Mouse (Mus musculus) ES-Bruce4 (cell line): ENCODE results near the gene Kif26b. TPM values are rescaled to one million over a fixed set of nuclear protein-coding genes. Genes with fewer than 3 reads are reported as not detected.

Source experiments
- H3K27ac ChIP-seq: 2 replicates; pipeline ENCODE4 v1.5.1; 2012; ENCODE audit warnings: low read length, inconsistent platforms; ENCODE audit not compliant: insufficient read depth
- H3K27me3 ChIP-seq: 2 replicates; pipeline ENCODE4 v1.6.1; 2012; ENCODE audit warnings: mild to moderate bottlenecking, low read length, inconsistent platforms; ENCODE audit not compliant: control insufficient read depth, poor library complexity, insufficient read depth, severe bottlenecking
- H3K36me3 ChIP-seq: 2 replicates; pipeline ENCODE4 v1.6.1; 2012; ENCODE audit warnings: inconsistent platforms, mild to moderate bottlenecking, low read length, moderate library complexity; ENCODE audit not compliant: control insufficient read depth, poor library complexity, insufficient read depth, severe bottlenecking
- H3K4me1 ChIP-seq: one replicate; pipeline ENCODE4 v1.8.1; 2011; ENCODE audit warnings: low read length; ENCODE audit not compliant: control insufficient read depth, insufficient read depth
- H3K4me3 ChIP-seq: 2 replicates; pipeline ENCODE4 v1.5.1; 2011; ENCODE audit warnings: low read depth, mild to moderate bottlenecking, low read length
- H3K9ac ChIP-seq: 2 replicates; pipeline ENCODE4 v1.6.1; 2012; ENCODE audit warnings: low read depth, mild to moderate bottlenecking, inconsistent platforms; ENCODE audit not compliant: poor library complexity, severe bottlenecking
- H3K9me3 ChIP-seq: replicated peaks from 2 replicates; pipeline ENCODE4 v1.6.1; 2012; ENCODE audit warnings: mild to moderate bottlenecking, low read length, inconsistent platforms; ENCODE audit not compliant: control insufficient read depth, poor library complexity, insufficient read depth, severe bottlenecking
- CTCF ChIP-seq: IDR thresholded peaks from one replicate; pipeline ENCODE4 v1.8.1; 2011; ENCODE audit warnings: low read depth, low read length
- EP300 ChIP-seq: IDR thresholded peaks from 2 replicates; pipeline ENCODE4 v1.6.1; 2011; ENCODE audit warnings: low read depth, low read length; ENCODE audit not compliant: insufficient read depth
- POLR2A ChIP-seq: IDR thresholded peaks from one replicate; pipeline ENCODE4 v1.8.1; 2011; ENCODE audit warnings: low read length; ENCODE audit not compliant: insufficient read depth
- polyA plus RNA-seq: library from polyadenylated mRNA; stranded (reverse); fragments of >200 nt; gene quantifications from 2 replicates; pipeline ENCODE4 v1.2.4, GENCODE M21; 2011; ENCODE audit warnings: low read depth; ENCODE audit not compliant: missing spikeins, insufficient read depth, insufficient read length

Kif26b gene
- polyA plus RNA-seq, 1 experiment: 0.31 TPM

DNA sequence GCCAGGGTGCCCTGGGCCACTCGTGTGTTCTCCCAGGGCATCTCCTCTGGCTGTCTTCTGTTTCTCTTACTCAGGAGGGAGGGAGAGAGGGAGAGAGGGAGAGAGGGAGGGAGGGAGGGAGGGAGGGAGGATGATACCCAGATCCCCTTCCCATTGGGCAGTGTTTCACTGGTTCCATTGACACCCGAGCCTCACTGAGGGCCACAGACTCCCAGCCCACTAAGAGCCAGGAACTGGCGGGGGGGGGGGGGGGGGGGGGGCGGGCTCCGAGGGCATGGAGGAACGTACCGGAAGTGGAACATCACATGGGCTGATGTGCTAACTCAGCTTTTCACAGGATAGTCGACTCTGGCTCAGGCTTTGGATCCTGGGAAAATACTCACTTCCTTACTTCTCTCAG lies 15.0 kb upstream of the Kif26b start:
- H3K27ac ChIP-seq: no peak overlapping the region
- no peak for TF ChIP-seq CTCF
- no peak for TF ChIP-seq POLR2A
- no peak for TF ChIP-seq EP300

DNA sequence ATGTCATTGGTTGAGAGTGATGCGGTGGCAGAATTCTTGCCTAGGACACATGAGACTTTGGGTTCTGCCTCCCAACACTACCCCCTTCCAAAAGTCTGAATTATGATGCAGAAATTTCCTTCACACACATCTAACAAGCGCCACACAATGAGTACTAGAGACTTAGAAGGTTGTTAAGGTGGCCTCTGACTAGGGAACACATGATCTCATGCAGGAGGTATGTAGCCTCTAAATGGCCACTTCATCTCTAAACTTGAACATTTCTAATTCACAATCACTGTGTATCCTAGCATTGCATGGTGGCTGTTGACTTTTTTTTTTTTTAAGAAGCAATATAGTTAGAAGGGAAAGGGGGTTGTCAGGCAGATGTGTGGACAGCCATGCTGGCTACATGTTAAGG lies 13.1 kb upstream of the Kif26b start:
- TF ChIP-seq EP300 (no peak), CTCF (no peak), POLR2A (no peak)
- Histone ChIP-seq H3K27me3 (no peaks in the 10 kb centered on the region), H3K36me3 (no peaks in the 10 kb centered on the region), H3K4me1 (no peaks in the 10 kb centered on the region), H3K27ac (no peak overlapping the region), H3K9ac (no peak overlapping the region), H3K4me3 (no peak overlapping the region), H3K9me3 (no peaks in the 10 kb centered on the region)

More for the DNA sequence above, 15.0 kb upstream of the Kif26b start:
- Histone ChIP-seq H3K4me1 (no peaks in the 10 kb centered on the region), H3K9ac (no peak overlapping the region), H3K27me3 (no peaks in the 10 kb centered on the region), H3K36me3 (no peaks in the 10 kb centered on the region), H3K4me3 (no peak overlapping the region), H3K9me3 (no peaks in the 10 kb centered on the region)

DNA sequence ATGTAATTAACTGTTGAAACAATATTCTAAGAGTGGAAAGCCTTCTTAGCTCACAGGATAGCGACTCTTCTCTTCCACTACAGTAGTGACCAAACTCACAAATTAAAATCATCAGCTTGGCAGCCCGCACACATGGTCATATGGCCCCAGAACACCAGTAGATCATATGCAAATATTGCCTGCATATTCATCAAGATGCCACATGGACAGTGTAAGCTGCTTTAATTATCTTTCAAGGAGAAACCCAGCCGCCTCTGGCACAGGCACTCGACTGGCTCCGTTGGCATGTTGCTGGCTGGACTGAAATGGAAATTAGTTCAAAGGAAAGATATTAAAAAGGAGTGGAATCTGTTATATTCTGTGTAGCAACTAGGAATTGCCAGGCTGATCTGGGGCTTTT lies 6.5 kb upstream of the Kif26b start:
- Histone ChIP-seq H3K9ac (no peak overlapping the region), H3K9me3 (no peaks in the 10 kb centered on the region), H3K4me3 (no peak overlapping the region), H3K36me3 (no peaks in the 10 kb centered on the region), H3K4me1 (no peaks in the 10 kb centered on the region), H3K27me3 (no peaks in the 10 kb centered on the region), H3K27ac (no peak overlapping the region)
- TF ChIP-seq POLR2A (no peak), EP300 (no peak), CTCF (no peak)

DNA sequence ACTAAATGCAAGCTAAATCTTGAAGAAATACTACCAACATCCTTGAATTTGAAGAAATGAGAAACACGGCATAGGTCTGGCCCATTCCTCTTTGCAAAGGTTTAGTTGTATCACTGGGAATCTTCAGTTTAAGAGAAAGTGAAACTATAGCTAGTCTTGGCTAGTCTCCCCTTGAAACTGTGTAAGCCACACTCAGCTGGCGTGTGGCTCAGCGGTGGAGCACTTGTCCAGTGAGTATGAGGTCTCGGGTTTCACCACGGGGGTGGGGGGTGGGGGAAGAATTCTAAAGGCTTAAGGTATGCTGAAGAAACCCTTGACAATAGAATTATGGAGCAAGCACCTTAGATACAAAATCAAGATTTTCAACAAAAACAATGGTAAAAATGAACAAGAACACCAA lies 5.8 kb upstream of the Kif26b start:
- H3K9me3 ChIP-seq: no peaks in the 10 kb centered on the region
- H3K27me3 ChIP-seq: 0 out of 2 replicates have a peak, but pooled peaks cover under 1% of the 10 kb centered on the region
- TF ChIP-seq POLR2A (no peak), EP300 (no peak), CTCF (no peak)
- no peaks in the 10 kb centered on the region for H3K4me1 ChIP-seq
- no peak overlapping the region for H3K9ac ChIP-seq
- H3K36me3 ChIP-seq: no peaks in the 10 kb centered on the region
- no peak overlapping the region for H3K27ac ChIP-seq
- H3K4me3 ChIP-seq: no peak overlapping the region

DNA sequence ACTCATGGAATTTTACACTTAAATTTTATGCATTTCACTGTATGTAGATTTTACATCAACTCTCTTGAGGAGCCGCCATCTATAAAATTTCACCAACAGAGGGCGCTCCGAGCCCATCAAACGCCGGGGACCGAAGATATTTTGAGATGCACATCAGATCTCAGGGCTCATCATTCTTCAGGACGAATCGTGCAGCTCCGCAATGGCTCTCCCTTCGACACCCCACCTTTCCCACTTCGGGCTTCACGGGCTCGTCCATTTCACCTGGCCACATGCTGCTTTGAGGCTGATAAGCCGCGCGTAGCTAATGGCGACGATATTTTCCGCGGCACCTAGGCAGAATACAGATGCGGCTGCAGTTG lies 1.8 kb upstream of the Kif26b start:
- no peak overlapping the region for H3K9ac ChIP-seq
- TF ChIP-seq EP300: no peak
- peak; percentile 62 for TF ChIP-seq CTCF
- H3K27me3 ChIP-seq: peaks cover 15% of the 10 kb centered on the region
- peak overlapping the region; percentile 71 for H3K4me3 ChIP-seq
- no peaks in the 10 kb centered on the region for H3K4me1 ChIP-seq
- H3K36me3 ChIP-seq: no peaks in the 10 kb centered on the region
- H3K27ac ChIP-seq: no peak overlapping the region
- no peaks in the 10 kb centered on the region for H3K9me3 ChIP-seq

DNA sequence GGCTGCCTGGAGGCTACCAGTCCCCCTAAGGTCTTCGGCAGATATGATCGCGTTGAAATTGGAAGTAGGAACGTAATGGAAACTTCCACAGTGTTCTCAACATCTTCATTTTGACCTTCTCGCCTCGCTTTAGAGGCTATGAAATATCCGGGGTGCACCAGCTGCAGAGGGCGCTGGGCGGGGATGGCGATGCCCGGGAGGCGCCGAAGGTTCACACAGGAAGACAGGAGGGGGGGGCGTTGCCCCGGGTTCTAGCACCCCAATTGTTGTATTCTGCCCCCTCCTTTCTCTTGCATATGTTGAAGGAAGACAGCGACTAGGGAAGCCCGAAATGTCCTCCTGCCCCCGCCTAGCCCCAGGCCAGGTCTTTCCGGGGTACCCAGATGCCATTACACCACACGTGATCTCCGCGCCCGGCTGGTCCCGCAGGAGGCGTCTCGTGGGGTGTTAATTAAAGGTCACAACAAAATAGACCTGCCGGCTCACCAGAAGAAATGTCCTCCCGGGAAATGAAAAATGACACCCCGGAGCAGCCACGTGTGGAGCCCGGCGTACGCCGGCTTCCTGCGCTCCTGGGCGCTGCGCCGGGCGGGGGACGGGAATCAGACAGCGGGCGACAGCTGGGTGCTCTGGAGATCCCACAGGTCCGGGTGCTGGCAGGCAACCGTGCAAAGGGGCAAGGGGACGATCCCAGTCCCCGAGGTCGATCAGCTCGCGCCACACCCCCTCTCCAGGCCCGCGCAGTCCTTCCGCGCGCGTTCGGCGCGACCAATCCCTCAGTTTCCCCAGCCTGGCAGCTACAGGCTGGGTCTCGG lies 1.2 kb upstream of the Kif26b start:
- Histone ChIP-seq H3K4me1 (no peaks in the 10 kb centered on the region), H3K9me3 (no peaks in the 10 kb centered on the region), H3K9ac (peak overlapping the region; percentile 62), H3K27ac (no peak overlapping the region), H3K27me3 (peaks cover 15% of the 10 kb centered on the region), H3K4me3 (peak overlapping the region; percentile 71), H3K36me3 (no peaks in the 10 kb centered on the region)
- TF ChIP-seq EP300 (no peak), POLR2A (no peak), CTCF (no peak)
